Mouse (Mus musculus) ES-E14 (cell line): ENCODE results near the gene Mrpl58. TPM values are rescaled to one million over a fixed set of nuclear protein-coding genes. Genes with fewer than 3 reads are reported as not detected.

Source experiments
- DNase-seq: peaks from one replicate; pipeline ENCODE4 v3.0.0-alpha.2; 2013; ENCODE audit warnings: low read depth, low spot score
- H3K27ac ChIP-seq: 2 replicates; pipeline ENCODE4 v1.5.1; 2012; ENCODE audit warnings: low read depth, mild to moderate bottlenecking, low read length, moderate library complexity, mixed read lengths; ENCODE audit not compliant: poor library complexity, insufficient read depth, severe bottlenecking
- H3K36me3 ChIP-seq: 2 replicates; pipeline ENCODE4 v1.6.1; 2012; ENCODE audit warnings: mild to moderate bottlenecking, low read length, moderate library complexity, mixed read lengths; ENCODE audit not compliant: control insufficient read depth, poor library complexity, insufficient read depth, severe bottlenecking
- H3K4me1 ChIP-seq, 2 experiments: fragments of 150-350 bp in 1 of 2; sonication (generic) in 1 of 2; 2 replicates each; pipeline ENCODE4 v1.6.1; 2012; ENCODE audit warnings: low read length in 2 of 2, mild to moderate bottlenecking in 1 of 2, mixed read lengths in 1 of 2; ENCODE audit not compliant: control insufficient read depth in 2 of 2, insufficient read depth in 2 of 2, poor library complexity in 1 of 2
- H3K4me3 ChIP-seq, 2 experiments: fragments of 150-350 bp in 1 of 2; sonication (generic) in 1 of 2; 2 replicates each; pipeline ENCODE4 v1.5.1; 2012; ENCODE audit warnings: low read length in 2 of 2, low read depth in 1 of 2, mild to moderate bottlenecking in 1 of 2, mixed read lengths in 1 of 2; ENCODE audit not compliant: insufficient read depth in 1 of 2, poor library complexity in 1 of 2, severe bottlenecking in 1 of 2
- H3K9ac ChIP-seq: 2 replicates; pipeline ENCODE4 v1.6.1; 2012; ENCODE audit warnings: low read depth, mild to moderate bottlenecking, low read length, mixed read lengths; ENCODE audit not compliant: poor library complexity, insufficient read depth, severe bottlenecking
- H3K9me3 ChIP-seq: fragments of 150-350 bp; sonication (generic); 2 replicates; pipeline ENCODE4 v1.6.1; 2012; ENCODE audit warnings: low read depth, mild to moderate bottlenecking, low read length; ENCODE audit not compliant: control insufficient read depth, insufficient read depth
- CHD2 ChIP-seq: IDR thresholded peaks from 2 replicates; pipeline ENCODE4 v1.6.1; 2014; ENCODE audit warnings: mild to moderate bottlenecking, low read depth, low read length, inconsistent platforms
- HCFC1 ChIP-seq: IDR thresholded peaks from 2 replicates; pipeline ENCODE4 v1.6.1; 2012; ENCODE audit warnings: low read length, inconsistent platforms, borderline replicate concordance; ENCODE audit not compliant: insufficient read depth
- MAFK ChIP-seq: IDR thresholded peaks from 2 replicates; pipeline ENCODE4 v1.6.1; 2014; ENCODE audit warnings: mild to moderate bottlenecking, low read depth, low read length, inconsistent platforms; ENCODE audit not compliant: insufficient read depth
- ZC3H11A ChIP-seq: IDR thresholded peaks from 2 replicates; pipeline ENCODE4 v1.6.1; 2012; ENCODE audit warnings: low read depth, mild to moderate bottlenecking, inconsistent platforms, low read length, borderline replicate concordance
- ZNF384 ChIP-seq: IDR thresholded peaks from 2 replicates; pipeline ENCODE4 v1.6.1; 2012; ENCODE audit warnings: low read depth, low read length, inconsistent platforms
- in situ Hi-C, 2 experiments: fragments of 600-800 bp; cut with MboI; formaldehyde crosslinking; loops; one replicate each; pipeline ENCODE4 v1.15.1; 2025; ENCODE audit warnings: low sequenced_read_pairs in 2 of 2, inconsistent platforms in 1 of 2; ENCODE audit not compliant: unreplicated experiment in 2 of 2
- total RNA-seq: library from RNA; depleted of rRNA; stranded (reverse); fragments of 300-350 nt; gene quantifications from 2 replicates; pipeline ENCODE4 v1.2.3, GENCODE M21; 2012

Mrpl58 gene
- total RNA-seq, 1 experiment = 89.3 TPM

- no peak overlapping the region for H3K27ac ChIP-seq
- no peaks in the 10 kb centered on the region for H3K36me3 ChIP-seq
- TF ChIP-seq CHD2 = peak; percentile 77
- no peak for TF ChIP-seq ZC3H11A
Measured at GRCm38 (mm10) chr11:115373805-115374694, 29.5 kb upstream of the Mrpl58 start.

GRCm38 (mm10) chr11:115374695-115375425 is 28.7 kb upstream of the Mrpl58 start:
- in situ Hi-C loops = no loop called here
- H3K4me1 ChIP-seq = peaks cover 0 to 2% of the 10 kb centered on the region in 2 experiments; a peak in 1 of 4 replicates
- no peaks in the 10 kb centered on the region for H3K36me3 ChIP-seq
- TF ChIP-seq HCFC1 = no peak
- H3K27ac ChIP-seq = no peak overlapping the region
- DNase-seq = no peak
- H3K9me3 ChIP-seq = no peaks in the 10 kb centered on the region
- H3K4me3 ChIP-seq = no peak overlapping the region
- H3K9ac ChIP-seq = no peak overlapping the region

More at GRCm38 (mm10) chr11:115373805-115374694, 29.5 kb upstream of the Mrpl58 start:
- Histone ChIP-seq H3K9ac (no peak overlapping the region), H3K9me3 (no peaks in the 10 kb centered on the region), H3K4me3 (peak overlapping the region in 1 of 2 experiments; percentile 23; a peak in 2 of 4 replicates), H3K4me1 (peaks cover 0 to 2% of the 10 kb centered on the region in 2 experiments; a peak in 1 of 4 replicates)
- in situ Hi-C loops = no loop called here
- DNase-seq = no peak

- Histone ChIP-seq H3K4me3 (no peak overlapping the region), H3K36me3 (no peaks in the 10 kb centered on the region)
Measured at GRCm38 (mm10) chr11:115376722-115377121, 26.8 kb upstream of the Mrpl58 start.

GRCm38 (mm10) chr11:115377254-115377653 is 26.3 kb upstream of the Mrpl58 start:
- no peak for TF ChIP-seq MAFK
- no peak for TF ChIP-seq ZNF384
- no peak for TF ChIP-seq HCFC1
- TF ChIP-seq ZC3H11A = no peak
- TF ChIP-seq CHD2 = no peak
- Histone ChIP-seq H3K9ac (no peak overlapping the region), H3K9me3 (no peaks in the 10 kb centered on the region), H3K36me3 (no peaks in the 10 kb centered on the region), H3K4me1 (peaks cover 0 to 2% of the 10 kb centered on the region in 2 experiments; a peak in 1 of 4 replicates), H3K27ac (no peak overlapping the region), H3K4me3 (no peak overlapping the region)
- no peak for DNase-seq
- in situ Hi-C loops = no loop called here

More at GRCm38 (mm10) chr11:115376722-115377121, 26.8 kb upstream of the Mrpl58 start:
- H3K9me3 ChIP-seq = no peaks in the 10 kb centered on the region
- H3K9ac ChIP-seq = no peak overlapping the region
- no peak for DNase-seq
- peaks cover 0 to 2% of the 10 kb centered on the region in 2 experiments; a peak in 1 of 4 replicates for H3K4me1 ChIP-seq
- H3K27ac ChIP-seq = no peak overlapping the region
- TF ChIP-seq MAFK (no peak), ZNF384 (no peak), HCFC1 (no peak), ZC3H11A (no peak), CHD2 (no peak)
- in situ Hi-C loops = no loop called here
